Mouse (Mus musculus) Patski (cell line): ENCODE measurements around the gene Tmem116. TPM values are rescaled to one million over a fixed set of nuclear protein-coding genes. Genes with fewer than 3 reads are reported as not detected.

ENCODE experiments used
- ATAC-seq: fragments of 100-300 bp; one replicate; pipeline ENCODE4 v1.8.0; 2021
- CTCF ChIA-PET: fragments of 350-600 bp; sonication (Branson Sonifier 250); formaldehyde crosslinking; loops from one replicate; lab custom pipeline; 2022; ENCODE audit warnings: inconsistent platforms; lab: Charles Lee
- POLR2A ChIA-PET: fragments of 350-600 bp; sonication (Branson Sonifier 250); formaldehyde crosslinking; loops from one replicate; lab custom pipeline; 2022; ENCODE audit warnings: antibody characterized with exemption, inconsistent platforms; lab: Charles Lee
- DNase-seq: peaks from one replicate; pipeline ENCODE4 v3.0.0-alpha.2; 2011; ENCODE audit warnings: low read depth, low spot score
- H3K27me3 ChIP-seq: fragments of 371-371 bp; one replicate; pipeline ENCODE4 v1.5.1; 2021
- CTCF ChIP-seq: fragments of 100-300 bp; IDR thresholded peaks from one replicate; pipeline ENCODE4 v1.5.1; 2021
- in situ Hi-C: fragments of 300-500 bp; cut with MboI; formaldehyde crosslinking; loops from 3 replicates; pipeline ENCODE4 v1.11.1; 2018; ENCODE audit warnings: low pct_unique_long_range_greater_than_20kb, mixed read lengths
- polyA plus RNA-seq: library from polyadenylated mRNA; unstranded; gene quantifications from one replicate; pipeline ENCODE4 v1.2.3, GENCODE M21; 2021

Tmem116 gene
- polyA plus RNA-seq, 1 experiment from 2014 or later, result 2.8 TPM

DNA sequence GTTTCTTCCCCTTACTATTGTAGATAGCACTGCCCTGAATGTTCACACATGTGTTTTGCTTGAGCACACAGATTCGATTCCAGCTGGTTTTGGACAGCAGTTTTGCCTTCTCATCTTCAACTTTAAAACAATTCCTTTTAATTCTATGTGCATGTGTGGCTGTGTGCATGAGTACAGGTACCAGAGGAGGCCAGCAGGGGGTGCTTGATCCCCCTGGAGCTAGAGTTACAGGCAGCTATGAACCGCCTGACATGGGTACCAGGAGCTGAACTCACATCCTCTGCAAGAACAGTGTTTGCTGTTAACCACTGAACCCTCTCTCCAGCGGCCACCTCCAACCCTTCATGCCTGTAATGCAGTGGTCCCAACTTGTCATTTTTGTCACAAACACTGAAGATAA is 3.2 kb upstream of the Tmem116 start:
- CTCF ChIA-PET, result interaction anchor here (0.6 to 6.9 kb wide), 7 partner anchors 9 to 56 kb away, joined by 3 to 54 read pairs (median 5); no protein-coding TSS in a partner anchor
- no peak for DNase-seq
- TF ChIP-seq CTCF, result peak; percentile 65
- no peaks in the 10 kb centered on the region for H3K27me3 ChIP-seq
- no peak for ATAC-seq
- in situ Hi-C loops, result no loop called here
- POLR2A ChIA-PET, result interaction anchor here (0.6 kb wide), 2 partner anchors 10 to 32 kb away, joined by 3 read pairs; no protein-coding TSS in a partner anchor

DNA sequence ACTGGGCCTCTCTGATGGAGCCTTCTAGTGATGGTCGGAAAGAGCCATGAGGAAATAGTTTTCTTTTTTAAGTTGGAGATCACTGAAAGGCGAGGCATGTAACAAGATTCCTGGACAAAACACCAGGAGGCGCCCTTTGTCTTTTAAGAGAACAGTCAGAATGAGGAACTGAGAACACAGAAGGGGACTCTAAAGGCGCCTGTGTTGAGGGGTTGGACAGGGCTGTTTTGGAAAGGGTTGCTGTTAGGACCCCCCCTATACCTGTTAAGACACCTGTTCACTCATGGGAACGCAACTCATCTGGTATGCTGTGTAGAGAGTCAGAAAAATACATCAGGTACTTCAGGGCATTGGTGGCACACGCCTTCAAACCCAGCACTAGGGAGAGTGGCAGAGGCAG is 1.7 kb upstream of the Tmem116 start:
- ChIA-PET POLR2A (no interaction called here), CTCF (interaction anchor here (1.0 to 1.2 kb wide), 3 partner anchors 23 to 28 kb away, joined by 3 to 7 read pairs (median 4); no protein-coding TSS in a partner anchor)
- peak; percentile 80 for TF ChIP-seq CTCF
- ATAC-seq (no peak), DNase-seq (no peak)
- no peaks in the 10 kb centered on the region for H3K27me3 ChIP-seq
- in situ Hi-C loops, result no loop called here

DNA sequence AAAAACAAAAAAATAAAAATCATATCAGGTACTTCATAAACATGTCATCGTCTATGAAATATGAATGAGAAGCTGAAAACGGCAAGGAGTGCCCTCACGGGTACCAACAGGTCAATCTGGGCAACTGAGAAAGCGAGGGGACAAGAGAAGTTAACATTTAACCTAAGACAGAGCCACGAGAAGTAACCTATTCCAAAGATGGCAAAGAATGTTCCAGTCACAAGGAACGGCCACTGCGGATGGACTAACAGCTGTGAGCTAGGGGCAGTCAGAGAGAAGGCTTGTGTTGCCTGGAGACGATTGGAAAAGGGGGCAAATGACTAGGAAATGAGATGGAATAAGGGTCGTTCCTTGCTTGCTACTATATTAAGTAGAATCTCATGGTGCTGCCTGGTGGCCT is 1.2 kb upstream of the Tmem116 start:
- CTCF ChIA-PET, result interaction anchor here (1.0 to 1.2 kb wide), 3 partner anchors 22 to 27 kb away, joined by 3 to 7 read pairs (median 4); no protein-coding TSS in a partner anchor
- no peak for DNase-seq
- no peak for TF ChIP-seq CTCF
- POLR2A ChIA-PET, result no interaction called here
- no peaks in the 10 kb centered on the region for H3K27me3 ChIP-seq
- in situ Hi-C loops, result no loop called here
- no peak for ATAC-seq

DNA sequence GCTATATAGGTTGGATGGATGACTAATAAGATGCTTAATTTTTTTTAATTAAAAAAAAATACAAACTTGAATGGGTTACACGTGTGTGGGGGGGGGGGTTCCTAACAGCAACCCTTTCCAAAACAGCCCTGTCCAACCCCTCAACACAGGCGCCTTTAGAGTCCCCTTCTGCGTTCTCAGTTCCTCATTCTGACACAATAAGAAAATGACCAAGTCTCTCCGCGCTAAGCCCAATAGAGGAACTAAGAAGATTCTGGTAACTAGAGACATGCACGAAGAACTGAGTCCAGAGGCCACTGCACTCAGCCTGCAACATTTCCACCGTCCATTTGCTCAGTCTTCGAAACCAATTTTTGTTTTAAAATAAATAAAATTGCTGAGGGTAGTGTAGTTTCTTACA is 490 bp upstream of the Tmem116 start:
- ChIA-PET CTCF (interaction anchor here (1.2 kb wide), 2 partner anchors 26 to 27 kb away, joined by 4 to 7 read pairs; no protein-coding TSS in a partner anchor), POLR2A (interaction anchor here (0.9 to 2.1 kb wide), 4 partner anchors 22 to 30 kb away, joined by 3 to 11 read pairs (median 4); no protein-coding TSS in a partner anchor)
- no peak for TF ChIP-seq CTCF
- H3K27me3 ChIP-seq, result no peaks in the 10 kb centered on the region
- in situ Hi-C loops, result no loop called here
- ATAC-seq (no peak), DNase-seq (no peak)

DNA sequence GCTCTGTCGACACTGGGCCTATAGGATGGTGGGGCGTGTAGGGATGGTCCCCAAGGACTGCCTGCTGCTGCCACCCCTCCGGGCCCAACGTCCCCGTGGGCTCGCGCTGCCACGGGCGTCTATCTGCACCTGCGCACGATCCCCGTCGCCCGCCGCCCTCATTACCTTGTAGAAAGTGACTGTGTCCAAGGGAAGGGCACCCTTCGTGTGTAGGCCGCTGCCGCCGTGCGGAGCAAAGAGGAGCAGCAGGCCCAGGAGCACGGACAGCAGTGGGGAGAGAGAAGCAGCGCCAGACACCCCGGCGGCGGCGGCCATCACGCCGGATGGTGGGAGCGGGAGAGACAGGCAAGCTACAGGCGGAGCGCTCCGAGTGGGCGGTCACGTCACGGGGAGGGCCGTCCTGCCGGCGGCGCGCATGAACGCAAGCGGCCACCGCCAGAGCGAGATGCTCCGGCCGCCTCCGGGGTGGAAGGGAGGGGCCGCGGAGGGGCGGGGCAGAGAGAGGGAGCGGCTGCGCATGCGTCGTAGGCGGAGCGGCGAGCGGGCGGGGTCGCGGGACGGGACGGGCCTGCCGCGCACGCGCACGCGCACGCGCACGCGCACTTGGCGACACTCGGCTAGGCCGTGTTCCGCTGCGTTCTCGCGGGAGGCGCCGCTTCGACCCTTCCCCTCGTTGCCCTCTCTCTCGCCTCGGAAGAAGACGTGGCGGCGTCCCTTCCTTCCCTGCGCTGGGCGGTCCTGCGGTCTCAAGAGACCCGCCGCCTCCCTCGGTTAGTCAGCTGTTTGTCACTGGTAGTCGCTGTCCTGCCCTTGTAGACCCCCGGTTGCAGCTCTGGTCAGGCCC is 555 bp downstream of the Tmem116 start, which contains the start of gene Erp29:
Erp29 (minus strand) TSS at position 481 of the 844 bp plus-strand sequence.
- CTCF ChIA-PET, result interaction anchor here (1.0 kb wide), 2 partner anchors 18 to 22 kb away, joined by 3 read pairs; no protein-coding TSS in a partner anchor
- no peaks in the 10 kb centered on the region for H3K27me3 ChIP-seq
- in situ Hi-C loops, result no loop called here
- POLR2A ChIA-PET, result interaction anchor here (0.7 to 2.1 kb wide), 7 partner anchors 13 to 29 kb away, joined by 3 to 11 read pairs (median 4); no protein-coding TSS in a partner anchor
- peak; percentile 85 for ATAC-seq
- no peak for TF ChIP-seq CTCF
- DNase-seq, result peak; percentile 84

DNA sequence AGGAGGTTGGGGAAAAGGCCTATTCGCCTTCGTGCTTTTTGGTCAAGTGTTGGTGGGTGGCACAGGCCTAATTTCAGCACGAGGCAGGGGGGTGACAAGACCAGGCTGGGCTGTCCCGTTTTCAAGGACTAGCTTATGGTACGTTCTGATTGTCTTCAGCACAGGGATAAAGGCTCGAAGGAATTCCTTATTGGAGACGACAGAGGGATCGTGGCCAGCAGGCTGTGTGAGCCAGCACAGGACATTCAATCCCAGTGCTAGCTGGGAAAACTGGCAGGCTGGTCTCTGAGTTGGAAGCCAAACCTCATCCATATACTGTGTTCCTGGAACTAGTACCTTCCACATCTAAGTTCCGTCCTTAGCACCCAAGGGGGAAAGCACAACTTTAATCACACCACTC is 1.2 kb downstream of the Tmem116 start:
- H3K27me3 ChIP-seq, result no peaks in the 10 kb centered on the region
- ATAC-seq, result no peak
- TF ChIP-seq CTCF, result no peak
- no peak for DNase-seq
- POLR2A ChIA-PET, result interaction anchor here (0.7 to 2.1 kb wide), 3 partner anchors 13 to 24 kb away, joined by 3 to 11 read pairs (median 3); no protein-coding TSS in a partner anchor
- CTCF ChIA-PET, result interaction anchor here (1.0 to 1.4 kb wide), 3 partner anchors 17 to 25 kb away, joined by 3 to 8 read pairs (median 3); no protein-coding TSS in a partner anchor
- in situ Hi-C loops, result no loop called here

DNA sequence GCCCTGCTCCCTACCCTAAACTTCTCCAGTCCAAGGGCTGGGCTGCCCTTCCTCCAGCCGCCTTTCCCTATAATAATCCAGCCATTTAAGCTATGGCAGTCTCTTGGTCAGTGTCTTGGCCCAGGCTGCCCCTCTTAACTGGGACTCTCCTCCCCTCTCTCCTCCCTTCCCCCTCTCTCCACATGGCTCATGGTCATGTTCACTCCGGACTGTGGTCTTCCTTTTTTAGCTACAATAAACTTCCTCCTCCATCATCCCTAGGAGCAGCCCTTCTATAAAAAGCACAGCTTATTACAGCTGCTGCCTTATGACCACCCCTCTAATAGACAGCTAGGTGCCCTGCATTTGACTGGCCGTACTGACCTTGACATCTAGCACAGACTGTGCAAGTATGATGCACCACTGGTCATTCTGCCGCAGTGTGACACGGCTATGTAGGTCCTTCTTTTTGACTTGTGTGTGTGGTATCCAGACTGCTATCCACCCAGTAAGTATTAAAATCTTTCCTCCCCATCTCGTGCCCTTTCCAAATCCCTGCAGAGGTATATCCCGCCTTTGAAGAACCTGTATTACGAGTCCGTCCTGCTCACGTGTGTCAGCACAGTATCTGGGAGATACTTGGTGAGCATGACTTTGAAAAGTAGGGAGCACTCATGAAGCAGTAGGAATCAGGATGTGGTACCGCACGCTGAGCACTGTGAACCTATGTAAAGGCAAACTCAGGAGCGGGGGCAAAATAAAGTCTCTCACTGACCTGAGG is 2.2 kb downstream of the Tmem116 start:
- POLR2A ChIA-PET, result no interaction called here

DNA sequence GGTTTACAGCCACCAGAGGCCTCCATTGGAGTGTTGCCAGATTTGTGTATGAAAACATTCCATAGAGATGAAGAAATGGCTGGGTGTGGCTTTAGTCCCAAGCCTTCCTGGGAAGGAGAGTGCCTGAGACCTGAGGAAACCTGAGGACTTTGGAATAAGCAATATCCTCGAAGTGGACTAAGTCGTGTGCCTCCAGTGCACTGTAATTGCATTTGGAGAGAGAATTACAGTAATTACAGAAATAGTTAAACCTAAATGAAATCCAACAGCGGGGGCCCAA is 2.8 kb downstream of the Tmem116 start:
- no peak for TF ChIP-seq CTCF
- no peak for DNase-seq
- ChIA-PET CTCF (no interaction called here), POLR2A (no interaction called here)
- no peaks in the 10 kb centered on the region for H3K27me3 ChIP-seq
- in situ Hi-C loops, result no loop called here
- no peak for ATAC-seq

More for the DNA sequence above, 2.2 kb downstream of the Tmem116 start:
- in situ Hi-C loops, result no loop called here
- CTCF ChIA-PET, result interaction anchor here (1.4 kb wide), 1 partner anchor 24 kb away, joined by 8 read pairs; no protein-coding TSS in a partner anchor
- DNase-seq, result no peak
- ATAC-seq, result no peak
- no peak for TF ChIP-seq CTCF
- no peaks in the 10 kb centered on the region for H3K27me3 ChIP-seq

DNA sequence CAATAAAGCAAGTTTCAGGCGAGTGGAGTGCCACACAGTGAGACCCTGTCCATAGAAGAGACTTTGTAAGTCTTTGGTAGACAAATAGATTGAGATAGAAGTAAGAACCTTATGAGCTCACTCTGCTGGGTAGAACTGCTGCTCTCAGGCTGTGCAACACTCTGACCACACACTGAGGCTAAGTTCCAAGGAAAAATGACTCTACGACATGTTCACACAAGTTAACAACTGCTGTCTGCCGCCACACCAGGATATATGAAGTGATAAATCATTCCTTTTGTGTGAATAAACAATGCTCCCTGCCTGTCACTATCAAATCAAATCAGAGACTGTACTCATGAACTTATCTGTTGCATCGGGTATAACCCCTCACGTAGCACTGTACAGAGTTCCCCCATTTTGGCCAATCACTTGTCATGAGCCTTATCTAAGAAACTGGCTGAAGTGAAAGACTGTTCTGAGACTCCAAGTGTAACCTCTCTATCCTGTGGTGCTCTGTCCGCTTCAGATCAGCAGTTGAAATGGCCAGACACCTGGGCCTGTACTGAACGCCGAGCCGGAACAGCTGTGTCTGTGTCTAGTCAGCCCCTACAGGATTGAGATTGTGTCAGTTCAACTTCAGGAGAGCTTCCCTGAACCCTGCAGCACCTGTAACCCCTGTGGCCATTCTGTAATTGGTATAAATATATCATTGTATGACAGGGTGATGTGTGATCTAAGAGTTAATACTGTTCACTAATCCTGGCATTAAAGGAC is 4.0 kb downstream of the Tmem116 start:
- ATAC-seq (no peak), DNase-seq (no peak)
- CTCF ChIA-PET, result interaction anchor here (2.7 kb wide), 1 partner anchor 22 kb away, joined by 8 read pairs; no protein-coding TSS in a partner anchor
- TF ChIP-seq CTCF, result no peak
- POLR2A ChIA-PET, result interaction anchor here (0.6 kb wide), 1 partner anchor 10 kb away, joined by 3 read pairs; no protein-coding TSS in a partner anchor
- H3K27me3 ChIP-seq, result no peaks in the 10 kb centered on the region
- in situ Hi-C loops, result no loop called here
